In the genomic region with DNA sequence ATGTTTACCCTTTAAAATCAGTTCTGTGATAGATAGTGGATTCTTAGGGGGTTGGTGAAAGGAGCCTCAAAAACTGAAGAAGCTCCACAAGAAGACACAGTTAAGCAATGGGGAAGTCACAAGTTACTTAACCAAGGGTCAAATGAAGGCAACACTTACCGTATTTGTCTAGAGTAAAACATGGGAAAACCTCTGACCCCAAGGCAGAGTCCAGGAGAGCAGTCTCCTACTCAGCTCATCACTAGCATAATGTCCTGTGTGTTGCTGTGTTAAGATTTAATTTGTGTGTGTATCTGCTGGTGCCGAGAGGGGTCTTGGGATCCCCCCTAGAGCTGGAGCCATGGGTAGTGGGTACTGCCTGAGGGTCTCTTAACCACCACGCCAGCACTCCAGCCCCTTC, we compare ENCODE assay signal across 27 mouse cellular contexts. TPM values are rescaled to one million over a fixed set of nuclear protein-coding genes. Genes with fewer than 3 reads are reported as not detected.
A peak's percentile ranks its signal among the peaks of the same experiment; 100 is the strongest.
DNase-seq lines count a peak whose midpoint lies in the region; ATAC-seq lines count a peak whose summit lies in the region.
"Had no signal": no experiment of that assay in that cellular context is flagged by ENCODE, and none has a peak within 500 bp of the region (broad histone marks: within the 10 kb centered on the region; RNA-seq: fewer than 3 reads in every experiment).

No protein-coding gene starts in this region.

- H3K27me3 ChIP-seq in midbrain, embryonic 11.5 days (ENCODE audit: control insufficient read depth, insufficient read depth, low read length): no peaks in the 10 kb centered on the region
- no peaks in the 10 kb centered on the region for H3K27me3 ChIP-seq in midbrain, embryonic 15.5 days (replicated peaks)
- H3K27me3 ChIP-seq: forebrain, embryonic 15.5 days; heart, embryonic 12.5 days; liver, embryonic 15.5 days had no signal

- no peak for ATAC-seq in midbrain, embryonic 11.5 days (ENCODE audit: low FRiP score)
- no peak for ATAC-seq in midbrain, embryonic 15.5 days (replicated peaks)
- ATAC-seq: forebrain, embryonic 15.5 days had no signal

- H3K9me3 ChIP-seq in midbrain, embryonic 11.5 days (ENCODE audit: control insufficient read depth, low read length): peaks cover 3% of the 10 kb centered on the region; the same call in 1 of the 2 replicates
- H3K9me3 ChIP-seq in midbrain, embryonic 15.5 days: no peaks in the 10 kb centered on the region
- H3K9me3 ChIP-seq: forebrain, embryonic 15.5 days; limb, embryonic 10.5 days; liver, embryonic 15.5 days had no signal

- no peak overlapping the region for H3K27ac ChIP-seq in midbrain, embryonic 11.5 days (ENCODE audit: low read depth, low read length)
- H3K27ac ChIP-seq in midbrain, embryonic 15.5 days: no peak overlapping the region
- H3K27ac ChIP-seq: forebrain, embryonic 15.5 days; hindbrain, embryonic 14.5 days; limb, embryonic 10.5 days; liver, embryonic 15.5 days; stomach, postnatal 0 days had no signal

- peaks cover 33% of the 10 kb centered on the region for H3K36me3 ChIP-seq in midbrain, embryonic 11.5 days (ENCODE audit: control insufficient read depth, insufficient read depth, low read length)
- H3K36me3 ChIP-seq in midbrain, embryonic 15.5 days (replicated peaks): peaks cover 22% of the 10 kb centered on the region

- no peak overlapping the region for H3K4me3 ChIP-seq in midbrain, embryonic 11.5 days (ENCODE audit: low read depth, low read length)
- no peak overlapping the region for H3K4me3 ChIP-seq in midbrain, embryonic 15.5 days
- H3K4me3 ChIP-seq: forebrain, embryonic 15.5 days; heart, embryonic 12.5 days; limb, embryonic 10.5 days; liver, embryonic 15.5 days had no signal

- H3K4me2 ChIP-seq in midbrain, embryonic 11.5 days: no peak overlapping the region
- no peak overlapping the region for H3K4me2 ChIP-seq in midbrain, embryonic 15.5 days
- H3K4me2 ChIP-seq: forebrain, embryonic 15.5 days; heart, embryonic 12.5 days; hindbrain, embryonic 14.5 days; liver, embryonic 15.5 days had no signal

- DNase-seq in kidney, adult 18-20 months: peak; percentile 35
- DNase-seq in kidney, postnatal 4 days: no peak
- DNase-seq in midbrain, embryonic 11.5 days (ENCODE audit: low spot score, missing footprints): peak; percentile 49
- peak; percentile 17 for DNase-seq in kidney, postnatal 10 days
- no peak for DNase-seq in heart, adult 11 months
- no peak for DNase-seq in gastrocnemius, postnatal 25 days
- no peak for DNase-seq in c-Kit-positive CD71-positive TER-119-positive erythroid progenitor cells, embryonic 14.5 days (ENCODE audit: low spot score)
- DNase-seq: adrenal gland, adult 8-10 months; cerebellum, postnatal 14 days; heart, postnatal 14 days; lung, postnatal 10 days; retina, postnatal 1 day had no signal

- H3K9ac ChIP-seq in midbrain, embryonic 11.5 days (ENCODE audit: low read length): no peak overlapping the region
- H3K9ac ChIP-seq in midbrain, embryonic 15.5 days: no peak overlapping the region
- H3K9ac ChIP-seq: forebrain, embryonic 15.5 days; heart, embryonic 12.5 days; hindbrain, embryonic 14.5 days; liver, embryonic 15.5 days had no signal

- H3K4me1 ChIP-seq in midbrain, embryonic 11.5 days (ENCODE audit: control insufficient read depth, insufficient read depth, low read length): peaks cover 11% of the 10 kb centered on the region
- peaks cover 29% of the 10 kb centered on the region for H3K4me1 ChIP-seq in midbrain, embryonic 15.5 days

- 95% methylated on average over 3 of the region's 3 CpGs for WGBS in midbrain, embryonic 11.5 days
- WGBS in midbrain, embryonic 15.5 days: 95% methylated on average over 3 of the region's 3 CpGs

RNA-seq across cellular contexts. Expression of a gene that starts 3.8 kb away (rescaled TPM):
- polyA plus RNA-seq in midbrain, embryonic 11.5 days (2014; fragmentation: Nextera tagmentation; extraction: Ambion mirVana): 404 and 408 TPM in 2 replicates
- polyA plus RNA-seq in midbrain, embryonic 15.5 days (2015; fragmentation: Nextera tagmentation; extraction: Ambion mirVana): 255 and 270 TPM in 2 replicates
- total RNA-seq in gastrocnemius, postnatal 25 days (2021): 10 to 100 TPM; 74.5 to 79.1 TPM

RNA-seq across cellular contexts. Expression of a gene that starts 36.3 kb away (rescaled TPM):
- polyA plus RNA-seq in midbrain, embryonic 11.5 days (2014; fragmentation: Nextera tagmentation; extraction: Ambion mirVana): 0.04 TPM in 1 of 2 replicates, not detected in the other
- polyA plus RNA-seq in midbrain, embryonic 15.5 days (2015; fragmentation: Nextera tagmentation; extraction: Ambion mirVana): 0.05 and 0.08 TPM in 2 replicates
- total RNA-seq in gastrocnemius, postnatal 25 days (2021): not detected
- total RNA-seq: megakaryocyte-erythroid progenitor cell, adult 5-6 weeks had no signal
- polyA plus RNA-seq: forebrain, embryonic 15.5 days had no signal

RNA-seq across cellular contexts. Expression of a gene that starts 56.5 kb away (rescaled TPM):
- not detected in 2 replicates for polyA plus RNA-seq in midbrain, embryonic 11.5 days (2014; fragmentation: Nextera tagmentation; extraction: Ambion mirVana)
- not detected in 2 replicates for polyA plus RNA-seq in midbrain, embryonic 15.5 days (2015; fragmentation: Nextera tagmentation; extraction: Ambion mirVana)
- total RNA-seq in gastrocnemius, postnatal 25 days (2021): not detected
- total RNA-seq: adrenal gland, adult 8-10 months; heart, postnatal 14 days; layer of hippocampus, postnatal 10 days; left cerebral cortex, adult 8-10 months; megakaryocyte-erythroid progenitor cell, adult 5-6 weeks; midbrain, postnatal 0 days had no signal
- polyA plus RNA-seq: embryonic facial prominence, embryonic 14.5 days; forebrain, embryonic 15.5 days; heart, embryonic 12.5 days; hindbrain, embryonic 14.5 days; large intestine, adult 2 months; limb, embryonic 10.5 days; liver, embryonic 15.5 days; midbrain, postnatal 0 days; stomach, postnatal 0 days; thymus, postnatal 0 days; urinary bladder, adult 2 months had no signal

Comparison
In these comparisons a context has a peak if more than half of its experiments do, and no peak if none do; other contexts are left out.
1. DNase-seq: peak in kidney, adult 18-20 months (single experiment), midbrain, embryonic 11.5 days (single experiment) and kidney, postnatal 10 days (single experiment); none in kidney, postnatal 4 days (0 of 2), heart, adult 11 months (single experiment), gastrocnemius, postnatal 25 days (single experiment) and c-Kit-positive CD71-positive TER-119-positive erythroid progenitor cells, embryonic 14.5 days (single experiment).